Comparison of ENCODE assay signal across 7 mouse cellular contexts in the genomic region with DNA sequence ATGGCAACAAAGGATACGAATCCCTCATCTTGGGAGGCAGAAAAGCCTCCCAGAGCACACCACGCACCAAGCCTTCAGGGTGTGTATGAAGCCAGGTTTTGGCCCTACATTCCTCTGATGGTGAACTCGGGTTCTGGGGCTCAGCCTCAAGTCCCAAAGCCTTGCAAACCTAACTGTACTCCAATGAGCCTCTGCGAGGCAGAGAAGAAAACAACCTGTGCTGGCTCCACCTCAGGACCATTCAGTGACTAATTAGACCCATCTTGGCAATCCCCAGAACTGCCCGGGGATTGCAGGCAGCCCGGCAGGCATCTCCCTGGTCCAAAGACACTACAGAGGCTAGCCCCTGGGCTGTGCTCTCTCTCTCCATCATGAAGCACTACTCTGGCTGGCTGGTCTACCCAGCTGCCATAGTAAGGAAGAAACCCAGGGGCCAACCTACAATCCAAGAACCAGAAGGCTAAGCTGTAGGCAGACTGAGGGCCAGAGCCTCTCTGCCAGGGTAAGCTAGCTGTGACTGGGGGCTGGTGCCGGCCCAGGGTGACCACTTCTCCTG. TPM values are rescaled to one million over a fixed set of nuclear protein-coding genes. Genes with fewer than 3 reads are reported as not detected.
DNase-seq lines count a peak whose midpoint lies in the region; ATAC-seq and TF ChIP-seq lines count a peak whose summit lies in the region.

No protein-coding gene starts in this region.

- peaks cover 66% of the 10 kb centered on the region for H3K4me1 ChIP-seq in lung, embryonic 16.5 days (replicated peaks; ENCODE audit: control insufficient read depth, insufficient read depth, low read length)
- H3K4me1 ChIP-seq in forebrain, embryonic 12.5 days: peaks cover 87% of the 10 kb centered on the region
- H3K4me1 ChIP-seq in limb, embryonic 13.5 days: peaks cover 67% of the 10 kb centered on the region
- H3K4me1 ChIP-seq in small intestine, adult 2 months (ENCODE audit: control insufficient read depth, insufficient read depth, insufficient read length, low read length): peaks cover 54% of the 10 kb centered on the region

- 26% methylated on average over 7 of the region's 7 CpGs for WGBS in lung, embryonic 16.5 days
- WGBS in forebrain, embryonic 12.5 days: 11% methylated on average over 7 of the region's 7 CpGs
- 13% methylated on average over 7 of the region's 7 CpGs for WGBS in limb, embryonic 13.5 days
- WGBS in small intestine, adult 2 months: 25% methylated on average over 7 of the region's 7 CpGs

- no peaks in the 10 kb centered on the region for H3K27me3 ChIP-seq in lung, embryonic 16.5 days (ENCODE audit: control insufficient read depth, insufficient read depth, low read depth, low read length)
- no peaks in the 10 kb centered on the region for H3K27me3 ChIP-seq in forebrain, embryonic 12.5 days
- no peaks in the 10 kb centered on the region for H3K27me3 ChIP-seq in limb, embryonic 13.5 days
- H3K27me3 ChIP-seq in small intestine, adult 2 months (ENCODE audit: control insufficient read depth, insufficient read depth, low read length): no peaks in the 10 kb centered on the region

- H3K27ac ChIP-seq in lung, embryonic 16.5 days (ENCODE audit: low read length): peak overlapping the region; percentile 67
- H3K27ac ChIP-seq in forebrain, embryonic 12.5 days: peak overlapping the region; percentile 70
- peak overlapping the region; percentile 34; the same call in 1 of the 2 replicates for H3K27ac ChIP-seq in limb, embryonic 13.5 days
- H3K27ac ChIP-seq in small intestine, adult 2 months (ENCODE audit: insufficient read depth, low read depth, low read length): peak overlapping the region; percentile 44; the same call in 1 of the 2 replicates

- H3K4me3 ChIP-seq in lung, embryonic 16.5 days (ENCODE audit: low read length): no peak overlapping the region
- H3K4me3 ChIP-seq in forebrain, embryonic 12.5 days (replicated peaks): no peak overlapping the region
- H3K4me3 ChIP-seq in limb, embryonic 13.5 days: no peak overlapping the region
- H3K4me3 ChIP-seq in small intestine, adult 2 months (ENCODE audit: low read depth, low read length): no peak overlapping the region

- no peak for TF ChIP-seq POLR2A in small intestine, adult 2 months (IDR thresholded peaks at IDR 0.05; ENCODE audit: low read depth, low read length)

- H3K9me3 ChIP-seq in lung, embryonic 16.5 days (ENCODE audit: control insufficient read depth, low read length): no peaks in the 10 kb centered on the region
- H3K9me3 ChIP-seq in forebrain, embryonic 12.5 days: no peaks in the 10 kb centered on the region
- no peaks in the 10 kb centered on the region for H3K9me3 ChIP-seq in limb, embryonic 13.5 days

- H3K4me2 ChIP-seq in lung, embryonic 16.5 days (ENCODE audit: low read depth, low read length): peak overlapping the region; percentile 4
- 0 out of 2 replicates have a peak overlapping the region, but pooled peaks have one; percentile 1 for H3K4me2 ChIP-seq in forebrain, embryonic 12.5 days
- 0 out of 2 replicates have a peak overlapping the region, but pooled peaks have one; percentile 1 for H3K4me2 ChIP-seq in limb, embryonic 13.5 days (replicated peaks)

- no peak for ATAC-seq in lung, embryonic 16.5 days (ENCODE audit: low read depth)
- ATAC-seq in forebrain, embryonic 12.5 days (ENCODE audit: low FRiP score): no peak
- no peak for ATAC-seq in limb, embryonic 13.5 days (ENCODE audit: low FRiP score, low read depth)

- no peak for DNase-seq in lung, postnatal 36 days
- DNase-seq in urinary bladder, postnatal 25 days (ENCODE audit: low spot score): no peak
- no peak for DNase-seq in retina, postnatal 1 day

- TF ChIP-seq CTCF in small intestine, adult 2 months (IDR thresholded peaks at IDR 0.05; ENCODE audit: extremely low read depth, insufficient read length, insufficient replicate concordance, low read depth, low read length): no peak

- H3K9ac ChIP-seq in lung, embryonic 16.5 days (ENCODE audit: low read length): 0 out of 2 replicates have a peak overlapping the region, but pooled peaks have one; percentile 1
- no peak overlapping the region for H3K9ac ChIP-seq in forebrain, embryonic 12.5 days
- no peak overlapping the region for H3K9ac ChIP-seq in limb, embryonic 13.5 days

- H3K36me3 ChIP-seq in lung, embryonic 16.5 days (ENCODE audit: control insufficient read depth, insufficient read depth, low read length): no peaks in the 10 kb centered on the region
- no peaks in the 10 kb centered on the region for H3K36me3 ChIP-seq in forebrain, embryonic 12.5 days (replicated peaks)
- H3K36me3 ChIP-seq in limb, embryonic 13.5 days: no peaks in the 10 kb centered on the region
- H3K36me3 ChIP-seq in small intestine, adult 2 months (ENCODE audit: control insufficient read depth, insufficient read depth, low read length): no peaks in the 10 kb centered on the region

RNA-seq across cellular contexts. Expression of a gene that starts 14.5 kb away (rescaled TPM):
- polyA plus RNA-seq in lung, embryonic 16.5 days (2015; fragmentation: Nextera tagmentation; extraction: Ambion mirVana): 8.6 and 8.7 TPM in 2 replicates
- 15.0 and 17.2 TPM in 2 replicates for polyA plus RNA-seq in forebrain, embryonic 12.5 days (2016; fragmentation: Nextera tagmentation; extraction: Ambion mirVana)
- polyA plus RNA-seq in limb, embryonic 13.5 days (2015; fragmentation: Nextera tagmentation; extraction: Ambion mirVana): 4.9 and 5.7 TPM in 2 replicates
- polyA plus RNA-seq in small intestine, adult 2 months (2012; rRNA removed): 21.8 and 59.5 TPM in 2 replicates

RNA-seq across cellular contexts. Expression of a gene that starts 29.8 kb away (rescaled TPM):
- polyA plus RNA-seq in lung, embryonic 16.5 days (2015; fragmentation: Nextera tagmentation; extraction: Ambion mirVana): 7.6 and 7.9 TPM in 2 replicates
- 16.4 and 18.4 TPM in 2 replicates for polyA plus RNA-seq in forebrain, embryonic 12.5 days (2016; fragmentation: Nextera tagmentation; extraction: Ambion mirVana)
- polyA plus RNA-seq in limb, embryonic 13.5 days (2015; fragmentation: Nextera tagmentation; extraction: Ambion mirVana): 14.8 and 15.5 TPM in 2 replicates
- polyA plus RNA-seq in small intestine, adult 2 months (2012; rRNA removed): 0.81 and 1.4 TPM in 2 replicates
